Mouse (Mus musculus) C2C12 (cell line): ENCODE results near the gene Btbd6. TPM values are rescaled to one million over a fixed set of nuclear protein-coding genes. Genes with fewer than 3 reads are reported as not detected.

ENCODE experiments used
- H3K27me3 ChIP-seq: one replicate; pipeline ENCODE4 v1.6.1; 2011; ENCODE audit not compliant: control insufficient read depth, insufficient read depth, insufficient read length
- H3K36me3 ChIP-seq: one replicate; pipeline ENCODE4 v1.6.1; 2011; ENCODE audit not compliant: control insufficient read depth, insufficient read depth
- H3K4me3 ChIP-seq: one replicate; pipeline ENCODE4 v1.5.1; 2011; ENCODE audit warnings: mild to moderate bottlenecking, control low read depth; ENCODE audit not compliant: poor library complexity, insufficient read depth, severe bottlenecking
- H3K79me2 ChIP-seq: one replicate; pipeline ENCODE4 v1.6.1; 2011; ENCODE audit not compliant: control insufficient read depth, insufficient read depth
- H3K79me3 ChIP-seq: one replicate; pipeline ENCODE4 v1.6.1; 2011; ENCODE audit warnings: low read depth, control low read depth
- H3ac ChIP-seq: one replicate; pipeline ENCODE3; 2011; ENCODE audit warnings: low read depth; ENCODE audit not compliant: control insufficient read depth, insufficient read length
- CEBPB ChIP-seq: IDR thresholded peaks from one replicate; pipeline ENCODE4 v1.6.1; 2011; ENCODE audit warnings: low read depth, mild to moderate bottlenecking, control low read depth, moderate library complexity
- CTCF ChIP-seq: IDR thresholded peaks from one replicate; pipeline ENCODE4 v1.5.1; 2011; ENCODE audit not compliant: control insufficient read depth, insufficient read depth, insufficient read length
- FOSL1 ChIP-seq: IDR thresholded peaks from one replicate; pipeline ENCODE4 v1.8.0; 2011; ENCODE audit warnings: mild to moderate bottlenecking, low read length; ENCODE audit not compliant: poor library complexity, insufficient read depth, severe bottlenecking
- MAX ChIP-seq: IDR thresholded peaks from one replicate; pipeline ENCODE4 v1.6.1; 2011; ENCODE audit warnings: mild to moderate bottlenecking, control low read depth
- MYOD1 ChIP-seq: IDR thresholded peaks from one replicate; pipeline ENCODE4 v1.6.1; 2011; ENCODE audit warnings: low read depth; ENCODE audit not compliant: control insufficient read depth, insufficient read length
- MYOG ChIP-seq: IDR thresholded peaks from one replicate; pipeline ENCODE4 v1.6.1; 2011; ENCODE audit not compliant: control insufficient read depth, insufficient read length; ENCODE audit errors: extremely low read depth
- USF1 ChIP-seq: IDR thresholded peaks from one replicate; pipeline ENCODE4 v1.6.1; 2011; ENCODE audit warnings: low read depth, mild to moderate bottlenecking, control low read depth, moderate library complexity
- polyA plus RNA-seq: library from polyadenylated mRNA; unstranded; fragments of >200 nt; fragmentation: generic; extraction: Trizol; gene quantifications from one replicate; pipeline ENCODE4 v1.2.1, GENCODE M21; 2012; ENCODE audit warnings: missing spikeins

The Btbd6 gene
- polyA plus RNA-seq, 1 experiment = 17.2 TPM

GRCm38 (mm10) chr12:112961428-112961827 is 14.9 kb upstream of the Btbd6 start:
- TF ChIP-seq MAX (no peak), MYOG (no peak), CEBPB (no peak), MYOD1 (no peak), CTCF (no peak), USF1 (no peak), FOSL1 (no peak)
- peaks cover 71% of the 10 kb centered on the region for H3K36me3 ChIP-seq
- H3ac ChIP-seq = no peak overlapping the region
- H3K27me3 ChIP-seq = no peaks in the 10 kb centered on the region
- no peaks in the 10 kb centered on the region for H3K79me3 ChIP-seq
- H3K79me2 ChIP-seq = no peaks in the 10 kb centered on the region
- H3K4me3 ChIP-seq = no peak overlapping the region

GRCm38 (mm10) chr12:112961872-112962271 is 14.4 kb upstream of the Btbd6 start:
- Histone ChIP-seq H3K4me3 (no peak overlapping the region), H3K36me3 (peaks cover 75% of the 10 kb centered on the region), H3K79me3 (no peaks in the 10 kb centered on the region), H3K27me3 (no peaks in the 10 kb centered on the region), H3K79me2 (no peaks in the 10 kb centered on the region), H3ac (no peak overlapping the region)
- TF ChIP-seq MAX (no peak), CTCF (no peak), MYOD1 (no peak), MYOG (no peak), FOSL1 (no peak), USF1 (no peak), CEBPB (no peak)

GRCm38 (mm10) chr12:112965783-112966182 is 10.5 kb upstream of the Btbd6 start:
- Histone ChIP-seq H3K27me3 (no peaks in the 10 kb centered on the region), H3K79me2 (no peaks in the 10 kb centered on the region), H3K36me3 (peaks cover 93% of the 10 kb centered on the region), H3K4me3 (no peak overlapping the region), H3ac (no peak overlapping the region), H3K79me3 (no peaks in the 10 kb centered on the region)
- TF ChIP-seq FOSL1 (no peak), CEBPB (no peak), MAX (no peak), CTCF (no peak), USF1 (no peak)

- no peak overlapping the region for H3K4me3 ChIP-seq
- no peak overlapping the region for H3ac ChIP-seq
- no peak for TF ChIP-seq MAX
- no peak for TF ChIP-seq FOSL1
- no peak for TF ChIP-seq MYOD1
- no peak for TF ChIP-seq USF1
- TF ChIP-seq CTCF = no peak
- no peak for TF ChIP-seq MYOG
- no peak for TF ChIP-seq CEBPB
- no peaks in the 10 kb centered on the region for H3K27me3 ChIP-seq
- H3K36me3 ChIP-seq = peaks cover 82% of the 10 kb centered on the region
- H3K79me2 ChIP-seq = no peaks in the 10 kb centered on the region
- no peaks in the 10 kb centered on the region for H3K79me3 ChIP-seq
Observed at GRCm38 (mm10) chr12:112968943-112969342, 7.3 kb upstream of the Btbd6 start.

- H3K4me3 ChIP-seq = no peak overlapping the region
- TF ChIP-seq MYOD1 (no peak), CTCF (no peak), USF1 (no peak), FOSL1 (no peak), MYOG (no peak), CEBPB (no peak), MAX (no peak)
- no peak overlapping the region for H3ac ChIP-seq
- peaks cover 82% of the 10 kb centered on the region for H3K36me3 ChIP-seq
- H3K79me3 ChIP-seq = peaks cover 1% of the 10 kb centered on the region
- H3K79me2 ChIP-seq = no peaks in the 10 kb centered on the region
- no peaks in the 10 kb centered on the region for H3K27me3 ChIP-seq
Observed at GRCm38 (mm10) chr12:112969616-112970015, 6.7 kb upstream of the Btbd6 start.

- Histone ChIP-seq H3K4me3 (no peak overlapping the region), H3K79me2 (peaks cover 21% of the 10 kb centered on the region), H3ac (no peak overlapping the region), H3K36me3 (peaks cover 57% of the 10 kb centered on the region), H3K27me3 (no peaks in the 10 kb centered on the region), H3K79me3 (peaks cover 1% of the 10 kb centered on the region)
- TF ChIP-seq MYOG (no peak), FOSL1 (no peak), MAX (no peak), USF1 (no peak), CTCF (no peak), CEBPB (no peak), MYOD1 (no peak)
Observed at GRCm38 (mm10) chr12:112974736-112975135, 1.5 kb upstream of the Btbd6 start.
